Mouse (Mus musculus): ENCODE measurements around the gene Arv1.

Gene Arv1

GRCm38 (mm10) chr8:124721862-124722515 is at the start of gene Arv1, which contains the start of gene Ttc13:
Arv1 (plus strand) TSS chr8:124722139.
Ttc13 (minus strand) TSS chr8:124721983.
- peak; percentile 99 for ATAC-seq (ENCODE audit: insufficient number of reproducible peaks, low FRiP score, low TSS enrichment)

GRCm38 (mm10) chr8:124672345-124672744 is 49.6 kb upstream of the Arv1 start:
- no peak for ATAC-seq (ENCODE audit: insufficient number of reproducible peaks, low FRiP score, low TSS enrichment)

- ATAC-seq (ENCODE audit: insufficient number of reproducible peaks, low FRiP score, low TSS enrichment), result peak; percentile 49; the same call in 1 of the 2 replicates
These were observed 45.3 kb upstream of the Arv1 start for GRCm38 (mm10) chr8:124676661-124677060.

DNA sequence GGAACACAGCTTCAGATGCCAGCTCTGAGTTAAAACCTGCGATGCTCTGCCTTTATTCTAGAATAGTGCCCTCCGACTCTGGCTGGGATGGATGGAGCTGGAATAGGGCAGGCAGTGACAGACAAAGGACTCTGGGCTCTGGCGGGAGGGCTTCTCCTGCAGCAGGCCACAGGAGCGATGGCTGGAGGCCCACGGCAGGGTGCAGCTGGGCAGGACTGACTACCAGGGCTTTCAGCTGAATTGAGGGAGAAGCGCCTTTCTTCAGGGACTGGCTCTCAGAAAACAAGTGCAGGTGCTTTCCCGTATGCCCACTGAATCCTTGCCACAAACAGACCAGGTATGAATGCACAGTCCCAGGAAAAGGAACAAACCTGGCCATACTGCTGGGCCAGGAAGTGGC is 44.9 kb upstream of the Arv1 start:
- ATAC-seq (ENCODE audit: insufficient number of reproducible peaks, low FRiP score, low TSS enrichment), result peak; percentile 34; the same call in 1 of the 2 replicates

DNA sequence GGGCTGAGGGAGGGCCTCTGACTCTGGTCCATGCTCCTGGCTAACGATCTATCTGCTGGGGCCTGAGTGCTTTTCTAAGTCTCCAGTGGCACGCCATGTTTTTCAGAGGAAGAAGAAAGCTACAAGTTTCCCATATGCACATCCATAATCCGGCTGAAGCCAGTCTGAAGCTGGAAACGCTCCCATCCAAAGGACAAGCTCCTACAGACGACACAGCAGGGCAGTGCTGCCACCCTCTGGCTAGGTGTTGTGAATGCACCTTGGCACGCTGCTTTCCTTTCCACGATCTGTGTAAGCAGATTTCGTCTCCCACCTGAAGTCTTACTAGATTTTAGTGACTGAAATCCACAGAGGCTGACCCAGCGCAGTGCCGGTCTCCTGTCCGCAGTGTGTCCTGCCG is 44.5 kb upstream of the Arv1 start:
- ATAC-seq (ENCODE audit: insufficient number of reproducible peaks, low FRiP score, low TSS enrichment), result peak; percentile 64

- no peak for ATAC-seq (ENCODE audit: insufficient number of reproducible peaks, low FRiP score, low TSS enrichment)
These were observed 43.7 kb upstream of the Arv1 start for GRCm38 (mm10) chr8:124678246-124678645.

DNA sequence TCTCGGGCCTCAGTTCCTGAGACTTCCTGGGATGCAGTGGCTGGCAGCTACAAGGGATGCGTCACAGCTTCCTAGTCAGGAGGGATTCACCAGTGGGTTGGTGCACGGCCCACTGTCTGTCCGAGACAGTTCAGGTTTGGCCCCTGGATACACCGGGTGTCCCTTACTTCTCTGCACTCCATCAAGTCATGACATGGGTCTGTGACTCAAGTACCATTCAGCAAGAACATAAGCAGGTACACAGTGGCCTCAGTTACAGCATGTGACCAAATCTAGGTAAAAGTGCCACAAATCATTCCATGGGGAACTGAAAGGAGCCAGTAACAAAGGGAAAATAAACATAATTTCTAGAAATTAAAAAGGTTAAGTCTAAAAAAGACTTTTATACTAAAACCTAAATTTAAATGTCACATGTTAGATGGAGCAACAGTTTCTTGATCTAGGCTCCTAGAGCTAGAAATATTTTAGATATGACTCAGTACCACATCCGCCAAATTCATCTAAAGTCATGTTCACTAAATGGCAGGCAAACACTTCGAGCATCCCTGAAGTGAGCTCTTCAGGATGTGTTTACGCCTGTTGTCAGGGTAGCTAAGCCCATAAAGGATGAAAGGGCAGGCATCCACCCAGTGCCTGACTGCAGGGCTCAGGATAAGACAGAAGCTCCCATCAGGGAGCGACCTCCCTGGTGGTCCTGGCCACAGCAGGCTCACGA is 40.7 kb upstream of the Arv1 start:
- no peak for ATAC-seq (ENCODE audit: insufficient number of reproducible peaks, low FRiP score, low TSS enrichment)

- no peak for ATAC-seq (ENCODE audit: insufficient number of reproducible peaks, low FRiP score, low TSS enrichment)
These were observed 40.2 kb upstream of the Arv1 start for GRCm38 (mm10) chr8:124681792-124682157.

DNA sequence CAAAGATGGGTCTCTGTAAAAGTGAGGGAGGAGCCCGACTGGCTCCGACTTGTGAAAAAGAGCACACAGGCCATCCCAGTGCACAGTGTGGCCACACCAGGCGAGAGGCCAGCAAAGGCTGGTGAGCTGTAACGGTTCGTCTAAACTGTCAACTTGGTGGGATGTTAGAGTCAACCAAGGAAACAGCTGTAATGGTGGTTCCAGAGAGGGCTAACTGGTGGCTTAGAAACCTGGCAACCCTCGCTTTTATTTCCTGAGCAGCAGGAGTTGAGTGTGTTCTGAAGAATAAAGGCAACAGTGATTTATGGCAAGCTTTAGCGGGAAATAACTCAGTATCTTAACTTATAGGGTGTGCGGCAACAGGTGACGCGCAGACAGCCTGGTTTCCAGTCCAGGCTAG is 39.7 kb upstream of the Arv1 start:
- ATAC-seq (ENCODE audit: insufficient number of reproducible peaks, low FRiP score, low TSS enrichment), result no peak

DNA sequence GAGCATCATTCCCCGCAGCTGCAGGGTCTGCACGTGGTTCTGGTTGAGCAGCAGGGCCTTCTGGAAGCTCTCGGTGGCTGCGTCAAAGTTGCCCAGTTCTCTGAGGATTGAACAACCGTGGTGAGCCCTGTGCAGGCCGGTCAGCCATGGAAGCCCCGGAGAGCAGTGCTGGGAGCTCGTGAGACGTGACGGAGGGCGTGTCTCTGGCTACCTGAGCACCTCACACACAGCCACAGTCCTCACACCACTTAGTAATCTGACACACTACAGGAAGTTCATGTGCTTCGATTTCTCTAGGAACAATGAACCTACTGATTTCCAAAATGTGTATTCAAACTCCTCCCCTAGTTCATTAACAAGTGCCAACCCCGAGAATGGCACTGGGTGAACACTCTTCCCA is 33.0 kb upstream of the Arv1 start:
- no peak for ATAC-seq (ENCODE audit: insufficient number of reproducible peaks, low FRiP score, low TSS enrichment)

- no peak for ATAC-seq (ENCODE audit: insufficient number of reproducible peaks, low FRiP score, low TSS enrichment)
These were observed 30.2 kb upstream of the Arv1 start for GRCm38 (mm10) chr8:124691706-124692105.

GRCm38 (mm10) chr8:124695424-124696100 is 26.4 kb upstream of the Arv1 start:
- ATAC-seq (ENCODE audit: insufficient number of reproducible peaks, low FRiP score, low TSS enrichment), result no peak

DNA sequence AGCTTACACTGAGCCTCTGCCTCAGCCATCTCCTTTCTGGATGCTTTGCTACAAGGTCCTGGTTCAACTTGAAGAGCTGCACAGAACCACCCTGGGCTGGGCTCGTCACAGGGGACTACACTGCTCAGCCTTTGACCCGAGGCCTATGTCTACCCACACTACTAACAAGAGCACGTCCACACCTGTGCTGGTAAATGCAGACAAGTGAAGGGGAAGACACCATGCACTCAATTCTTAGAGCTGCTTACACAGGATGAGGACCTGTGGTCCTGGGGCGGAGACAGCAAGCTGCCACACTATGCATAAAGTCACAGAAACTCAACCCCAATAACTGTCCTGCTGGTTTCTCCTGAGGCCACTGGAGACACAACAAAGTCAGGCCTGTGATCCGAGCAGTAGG is 21.7 kb upstream of the Arv1 start:
- no peak for ATAC-seq (ENCODE audit: insufficient number of reproducible peaks, low FRiP score, low TSS enrichment)

GRCm38 (mm10) chr8:124701023-124701422 is 20.9 kb upstream of the Arv1 start:
- ATAC-seq (ENCODE audit: insufficient number of reproducible peaks, low FRiP score, low TSS enrichment), result no peak

GRCm38 (mm10) chr8:124702183-124702582 is 19.8 kb upstream of the Arv1 start:
- ATAC-seq (ENCODE audit: insufficient number of reproducible peaks, low FRiP score, low TSS enrichment), result peak; percentile 60

GRCm38 (mm10) chr8:124703526-124703925 is 18.4 kb upstream of the Arv1 start:
- no peak for ATAC-seq (ENCODE audit: insufficient number of reproducible peaks, low FRiP score, low TSS enrichment)

DNA sequence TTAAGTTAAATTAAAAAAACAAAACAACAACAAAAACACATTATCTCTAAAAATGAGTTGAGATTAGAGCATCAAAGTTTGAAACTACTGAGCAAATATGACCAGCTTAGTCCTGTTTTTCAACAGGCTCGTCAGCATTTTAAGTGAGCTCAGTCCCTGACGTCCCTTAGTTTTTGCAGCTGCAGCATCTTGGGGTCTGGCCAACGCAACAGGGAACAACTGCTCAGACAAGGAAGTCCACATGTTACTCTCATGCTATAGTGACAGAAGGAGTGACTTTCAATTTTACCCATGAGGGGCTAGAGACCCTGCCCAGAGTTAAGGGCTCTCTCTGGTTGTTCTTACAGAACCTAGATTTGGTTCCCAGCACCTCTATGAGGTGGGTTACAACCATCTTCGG is 17.6 kb upstream of the Arv1 start:
- ATAC-seq (ENCODE audit: insufficient number of reproducible peaks, low FRiP score, low TSS enrichment), result no peak

DNA sequence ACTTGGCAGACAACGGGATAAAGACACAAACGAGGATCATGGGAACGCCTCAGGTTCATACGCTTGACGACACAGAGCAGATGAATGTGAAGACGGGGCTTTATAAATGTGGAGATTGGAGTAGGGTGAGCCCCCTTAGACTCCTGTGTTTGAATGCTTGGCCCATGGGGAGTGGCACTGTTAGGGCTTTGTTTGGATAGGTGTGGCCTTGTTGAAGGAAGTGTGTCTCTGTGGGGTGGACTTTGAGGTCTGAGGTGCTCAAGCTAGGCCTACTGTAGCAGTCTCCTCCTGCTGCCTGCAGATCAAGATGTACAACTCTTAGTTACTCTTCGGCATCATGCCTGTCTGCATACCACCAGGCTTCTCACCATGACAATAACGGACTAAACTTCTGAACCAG is 16.1 kb upstream of the Arv1 start:
- ATAC-seq (ENCODE audit: insufficient number of reproducible peaks, low FRiP score, low TSS enrichment), result no peak

DNA sequence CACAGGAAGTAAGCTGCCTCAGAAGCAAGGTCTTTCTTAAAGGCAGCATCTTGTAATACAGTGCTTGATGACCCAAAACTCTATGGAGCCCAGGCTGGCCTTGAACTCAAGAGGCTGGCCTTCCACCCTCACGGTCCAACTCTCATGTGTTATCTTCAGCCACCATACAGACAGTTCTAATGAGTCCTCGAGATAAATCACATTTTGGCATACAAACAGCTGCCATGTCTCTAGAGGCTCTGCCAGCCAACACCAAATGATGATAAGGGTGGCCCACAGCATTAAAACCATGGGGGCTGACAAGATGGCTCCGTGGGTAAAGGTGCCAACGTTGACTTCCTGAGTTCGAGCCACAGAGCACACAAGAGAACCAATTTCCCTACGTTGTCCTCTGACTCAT is 8.7 kb upstream of the Arv1 start:
- ATAC-seq (ENCODE audit: insufficient number of reproducible peaks, low FRiP score, low TSS enrichment), result no peak

DNA sequence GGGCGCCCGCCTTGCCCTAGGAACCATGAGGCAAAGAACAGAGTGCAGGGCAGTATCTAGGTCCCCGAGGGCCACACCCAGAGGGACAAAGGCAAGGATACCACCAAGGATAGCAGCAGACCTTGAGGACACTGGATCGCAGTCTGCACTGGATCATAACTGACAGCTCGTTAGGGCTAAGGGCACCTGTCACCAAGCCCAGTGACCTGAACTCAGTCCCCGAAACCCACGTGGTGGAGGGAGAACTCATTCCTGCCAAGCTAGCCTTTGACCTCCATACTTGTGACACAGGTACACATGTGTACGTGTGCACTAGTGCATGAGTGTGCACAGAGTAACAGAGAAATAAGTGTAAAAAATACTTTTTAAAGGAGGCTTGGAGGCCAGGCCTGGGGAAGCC is 6.2 kb upstream of the Arv1 start:
- ATAC-seq (ENCODE audit: insufficient number of reproducible peaks, low FRiP score, low TSS enrichment), result no peak

GRCm38 (mm10) chr8:124720133-124720532 is 1.8 kb upstream of the Arv1 start:
- no peak for ATAC-seq (ENCODE audit: insufficient number of reproducible peaks, low FRiP score, low TSS enrichment)

All from cerebellum, adult (tissue).